Mouse (Mus musculus) ES-E14 (cell line): Measurements from ENCODE around the gene Strn4. TPM values are rescaled to one million over a fixed set of nuclear protein-coding genes. Genes with fewer than 3 reads are reported as not detected.
A peak's percentile ranks its signal among the peaks of the same experiment; 100 is the strongest.

Source experiments
- DNase-seq: peaks from one replicate; pipeline ENCODE4 v3.0.0-alpha.2; 2013; ENCODE audit warnings: low read depth, low spot score
- H3K27ac ChIP-seq: 2 replicates; pipeline ENCODE4 v1.5.1; 2012; ENCODE audit warnings: low read depth, mild to moderate bottlenecking, low read length, moderate library complexity, mixed read lengths; ENCODE audit not compliant: poor library complexity, insufficient read depth, severe bottlenecking
- H3K36me3 ChIP-seq: 2 replicates; pipeline ENCODE4 v1.6.1; 2012; ENCODE audit warnings: mild to moderate bottlenecking, low read length, moderate library complexity, mixed read lengths; ENCODE audit not compliant: control insufficient read depth, poor library complexity, insufficient read depth, severe bottlenecking
- H3K4me1 ChIP-seq, 2 experiments: fragments of 150-350 bp in 1 of 2; sonication (generic) in 1 of 2; 2 replicates each; pipeline ENCODE4 v1.6.1; 2012; ENCODE audit warnings: low read length in 2 of 2, mild to moderate bottlenecking in 1 of 2, mixed read lengths in 1 of 2; ENCODE audit not compliant: control insufficient read depth in 2 of 2, insufficient read depth in 2 of 2, poor library complexity in 1 of 2
- H3K4me3 ChIP-seq, 2 experiments: fragments of 150-350 bp in 1 of 2; sonication (generic) in 1 of 2; 2 replicates each; pipeline ENCODE4 v1.5.1; 2012; ENCODE audit warnings: low read length in 2 of 2, low read depth in 1 of 2, mild to moderate bottlenecking in 1 of 2, mixed read lengths in 1 of 2; ENCODE audit not compliant: insufficient read depth in 1 of 2, poor library complexity in 1 of 2, severe bottlenecking in 1 of 2
- H3K9ac ChIP-seq: 2 replicates; pipeline ENCODE4 v1.6.1; 2012; ENCODE audit warnings: low read depth, mild to moderate bottlenecking, low read length, mixed read lengths; ENCODE audit not compliant: poor library complexity, insufficient read depth, severe bottlenecking
- H3K9me3 ChIP-seq: fragments of 150-350 bp; sonication (generic); 2 replicates; pipeline ENCODE4 v1.6.1; 2012; ENCODE audit warnings: low read depth, mild to moderate bottlenecking, low read length; ENCODE audit not compliant: control insufficient read depth, insufficient read depth
- CHD2 ChIP-seq: IDR thresholded peaks from 2 replicates; pipeline ENCODE4 v1.6.1; 2014; ENCODE audit warnings: mild to moderate bottlenecking, low read depth, low read length, inconsistent platforms
- HCFC1 ChIP-seq: IDR thresholded peaks from 2 replicates; pipeline ENCODE4 v1.6.1; 2012; ENCODE audit warnings: low read length, inconsistent platforms, borderline replicate concordance; ENCODE audit not compliant: insufficient read depth
- MAFK ChIP-seq: IDR thresholded peaks from 2 replicates; pipeline ENCODE4 v1.6.1; 2014; ENCODE audit warnings: mild to moderate bottlenecking, low read depth, low read length, inconsistent platforms; ENCODE audit not compliant: insufficient read depth
- ZC3H11A ChIP-seq: IDR thresholded peaks from 2 replicates; pipeline ENCODE4 v1.6.1; 2012; ENCODE audit warnings: low read depth, mild to moderate bottlenecking, inconsistent platforms, low read length, borderline replicate concordance
- ZNF384 ChIP-seq: IDR thresholded peaks from 2 replicates; pipeline ENCODE4 v1.6.1; 2012; ENCODE audit warnings: low read depth, low read length, inconsistent platforms
- in situ Hi-C, 2 experiments: fragments of 600-800 bp; cut with MboI; formaldehyde crosslinking; loops; one replicate each; pipeline ENCODE4 v1.15.1; 2025; ENCODE audit warnings: low sequenced_read_pairs in 2 of 2, inconsistent platforms in 1 of 2; ENCODE audit not compliant: unreplicated experiment in 2 of 2
- total RNA-seq: library from RNA; depleted of rRNA; stranded (reverse); fragments of 300-350 nt; gene quantifications from 2 replicates; pipeline ENCODE4 v1.2.3, GENCODE M21; 2012

The Strn4 gene
- total RNA-seq, 1 experiment = 76.0 TPM

DNA sequence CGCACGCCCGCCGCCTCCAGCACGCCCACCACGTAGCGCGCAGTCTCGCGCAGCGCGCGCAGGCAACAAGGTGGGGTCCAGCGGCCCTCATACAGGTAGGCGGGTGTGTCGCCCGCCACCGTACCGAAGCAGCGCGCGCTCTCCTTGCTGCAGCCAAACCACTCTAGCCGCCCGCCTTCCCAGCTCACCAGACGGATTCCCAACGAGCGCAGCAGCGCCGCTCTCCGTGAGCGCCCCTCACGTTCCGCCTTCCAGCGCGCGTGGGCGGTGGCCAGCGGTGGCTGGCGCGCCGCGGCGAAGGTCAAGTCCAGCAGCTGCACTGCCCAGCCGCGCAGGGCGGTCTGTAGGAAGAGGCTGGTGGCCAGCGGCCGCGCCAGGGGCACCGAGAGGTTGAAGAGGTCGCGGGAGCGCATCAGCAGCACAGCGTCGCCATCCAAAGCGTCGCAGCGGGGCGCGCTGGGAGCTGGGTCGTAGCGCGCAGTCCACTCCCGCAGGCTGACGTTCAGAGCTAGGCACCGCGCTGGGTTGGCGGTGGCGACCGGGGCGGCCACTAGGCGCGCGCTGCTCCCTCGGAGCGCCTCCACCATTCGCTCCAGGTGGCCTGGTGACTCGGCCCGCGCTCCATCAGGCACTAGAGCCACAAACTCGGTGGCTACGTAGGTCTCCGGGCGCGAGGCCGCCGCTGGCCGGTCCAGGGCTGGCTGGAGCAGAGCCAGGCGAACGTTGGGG is 4.6 kb upstream of the Strn4 start:
- Histone ChIP-seq H3K4me1 (0 out of 4 replicates have a peak, but pooled peaks cover 0 to 1% of the 10 kb centered on the region in 2 experiments), H3K36me3 (no peaks in the 10 kb centered on the region; the same call in 1 of the 2 replicates), H3K4me3 (peak overlapping the region; percentile 58 to 68), H3K9me3 (no peaks in the 10 kb centered on the region), H3K27ac (no peak overlapping the region), H3K9ac (peak overlapping the region; percentile 44)
- in situ Hi-C loops = loop anchor here in 1 of 2 experiments (25.0 kb wide), 1 partner anchor 101 kb away; the partner anchor contains the start of genes Calm3 and Ptgir
- TF ChIP-seq CHD2 (no peak), ZNF384 (no peak), MAFK (no peak), ZC3H11A (no peak), HCFC1 (no peak)
- DNase-seq = no peak

DNA sequence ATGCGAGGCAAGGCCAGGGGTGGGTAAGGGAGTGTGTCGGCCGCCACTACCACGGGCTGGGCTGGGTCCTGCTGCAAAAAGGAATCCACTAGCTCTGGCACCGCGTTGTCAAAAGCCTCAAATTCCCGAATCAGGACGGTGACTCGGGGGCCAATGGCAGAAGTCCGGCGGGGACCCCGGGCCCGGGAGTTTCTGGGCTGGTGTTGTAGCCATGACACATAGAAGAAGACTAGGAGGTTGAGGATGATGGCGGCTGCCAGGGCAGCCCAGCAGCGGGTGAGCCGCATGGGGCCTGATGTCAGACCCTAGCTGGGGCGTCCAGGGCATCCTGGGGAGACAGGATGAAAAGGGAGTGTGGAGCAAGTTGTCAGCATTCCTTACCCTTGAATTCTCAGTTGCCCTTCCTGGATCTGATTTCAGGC is 4.0 kb upstream of the Strn4 start:
- 0 out of 2 replicates have a peak overlapping the region, but pooled peaks have one; percentile 44 for H3K9ac ChIP-seq
- peak overlapping the region; percentile 58 to 68 for H3K4me3 ChIP-seq
- H3K4me1 ChIP-seq = 0 out of 4 replicates have a peak, but pooled peaks cover 0 to 1% of the 10 kb centered on the region in 2 experiments
- H3K36me3 ChIP-seq = no peaks in the 10 kb centered on the region; the same call in 1 of the 2 replicates
- no peak overlapping the region for H3K27ac ChIP-seq
- H3K9me3 ChIP-seq = no peaks in the 10 kb centered on the region
- in situ Hi-C loops = loop anchor here in 1 of 2 experiments (25.0 kb wide), 1 partner anchor 101 kb away; the partner anchor contains the start of genes Calm3 and Ptgir
- TF ChIP-seq ZNF384 (no peak), HCFC1 (no peak), CHD2 (no peak), MAFK (no peak), ZC3H11A (no peak)
- no peak for DNase-seq

GRCm38 (mm10) chr7:16812505-16812904 is 3.2 kb upstream of the Strn4 start:
- no peak for TF ChIP-seq ZNF384
- TF ChIP-seq HCFC1 = no peak
- TF ChIP-seq ZC3H11A = no peak
- TF ChIP-seq MAFK = no peak
- TF ChIP-seq CHD2 = no peak
- Histone ChIP-seq H3K4me3 (no peak overlapping the region), H3K27ac (no peak overlapping the region), H3K9me3 (no peaks in the 10 kb centered on the region), H3K9ac (no peak overlapping the region), H3K36me3 (no peaks in the 10 kb centered on the region; the same call in 1 of the 2 replicates), H3K4me1 (peaks cover 1 to 3% of the 10 kb centered on the region in 2 experiments; a peak in 2 of 4 replicates)
- DNase-seq = no peak
- in situ Hi-C loops = loop anchor here in 1 of 2 experiments (25.0 kb wide), 1 partner anchor 100 kb away; the partner anchor contains the start of genes Calm3 and Ptgir

GRCm38 (mm10) chr7:16816078-16816474 is 387 bp downstream of the Strn4 start:
- Histone ChIP-seq H3K27ac (peak overlapping the region; percentile 65), H3K36me3 (no peaks in the 10 kb centered on the region; the same call in 1 of the 2 replicates), H3K4me1 (peaks cover 0 to 3% of the 10 kb centered on the region in 2 experiments; a peak in 2 of 4 replicates), H3K4me3 (peak overlapping the region; percentile 89 to 94), H3K9ac (peak overlapping the region; percentile 95), H3K9me3 (no peaks in the 10 kb centered on the region)
- TF ChIP-seq ZNF384 (no peak), MAFK (no peak), HCFC1 (peak; percentile 13; the same call in 1 of the 2 replicates), CHD2 (no peak), ZC3H11A (no peak)
- in situ Hi-C loops = loop anchor here in 1 of 2 experiments (25.0 kb wide), 1 partner anchor 96 kb away; the partner anchor contains the start of genes Calm3 and Ptgir
- DNase-seq = no peak
